Mouse (Mus musculus) forebrain, embryonic 13.5 days (tissue): Measurements from ENCODE around the gene Oas3. TPM values are rescaled to one million over a fixed set of nuclear protein-coding genes. Genes with fewer than 3 reads are reported as not detected.
"Not testable (repeated sequence)": the region's sequence is repeated elsewhere in the genome, so short reads cannot be mapped to it uniquely, and the experiment has no call there.

Experiments
- ATAC-seq: fragments of 200-750 bp; cut with Nextera tagmentation; 2 replicates; pipeline ENCODE4 v1.8.0; 2017
- H3K27ac ChIP-seq: fragments of 300-500 bp; sonication (generic); 2 replicates; pipeline ENCODE4 v1.5.1; 2015; ENCODE audit warnings: inconsistent platforms, mild to moderate bottlenecking, moderate library complexity
- H3K27me3 ChIP-seq: fragments of 300-500 bp; sonication (generic); 2 replicates; pipeline ENCODE4 v1.6.1; 2015; ENCODE audit warnings: mild to moderate bottlenecking, inconsistent platforms
- H3K36me3 ChIP-seq: fragments of 300-500 bp; sonication (generic); 2 replicates; pipeline ENCODE4 v1.6.1; 2015; ENCODE audit warnings: mild to moderate bottlenecking, inconsistent platforms; ENCODE audit not compliant: poor library complexity, severe bottlenecking
- H3K4me1 ChIP-seq: fragments of 300-500 bp; sonication (generic); 2 replicates; pipeline ENCODE4 v1.6.1; 2015; ENCODE audit warnings: inconsistent platforms
- H3K4me2 ChIP-seq: fragments of 300-500 bp; sonication (generic); 2 replicates; pipeline ENCODE4 v1.6.1; 2015; ENCODE audit warnings: inconsistent platforms, mild to moderate bottlenecking, moderate library complexity
- H3K4me3 ChIP-seq: fragments of 300-500 bp; sonication (generic); 2 replicates; pipeline ENCODE4 v1.5.1; 2015; ENCODE audit warnings: mild to moderate bottlenecking, inconsistent platforms
- H3K9ac ChIP-seq: fragments of 300-500 bp; sonication (generic); 2 replicates; pipeline ENCODE4 v1.6.1; 2015; ENCODE audit warnings: mild to moderate bottlenecking, inconsistent platforms
- H3K9me3 ChIP-seq: fragments of 300-500 bp; sonication (generic); replicated peaks from 2 replicates; pipeline ENCODE4 v1.6.1; 2016; ENCODE audit warnings: inconsistent platforms
- WGBS: fragments of 180-500 bp; shearing (Covaris S2); methylation state at CpG from one replicate; pipeline ENCODE4 v1.1.7; 2015; 5-methylcytosine and 5-hydroxymethylcytosine counted together
- polyA plus RNA-seq: library from polyadenylated mRNA; unstranded; fragments of >200 nt; fragmentation: Nextera tagmentation; extraction: Ambion mirVana; gene quantifications from 2 replicates; pipeline ENCODE4 v1.2.1, GENCODE M21; 2015

The Oas3 gene
- polyA plus RNA-seq: 0.11 and 0.17 TPM in 2 replicates

DNA sequence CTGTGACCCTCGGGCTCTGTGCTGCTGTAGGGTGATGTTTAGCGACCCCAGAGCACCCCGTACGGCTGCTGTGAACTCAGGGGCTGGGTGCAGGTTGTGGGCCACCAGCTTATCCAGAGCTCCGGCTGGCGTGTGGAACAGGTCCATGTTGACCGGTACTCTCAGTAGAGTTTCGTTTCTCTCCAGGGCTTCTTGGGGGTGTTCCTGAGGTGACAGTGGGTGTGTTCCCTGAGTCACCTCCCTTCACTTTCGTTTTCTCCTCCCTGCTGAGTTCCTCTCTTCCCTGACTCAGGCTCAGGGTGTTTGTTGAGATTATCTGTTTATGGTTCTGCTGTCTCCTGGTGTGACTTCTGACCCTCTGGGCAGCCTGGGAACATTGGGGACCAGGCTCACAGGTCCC lies at the start of gene Oas3:
Oas3 (minus strand) TSS at position 184 of the 400 bp plus-strand sequence.
- no peaks in the 10 kb centered on the region for H3K36me3 ChIP-seq
- no peak within 1 kb of the TSS for H3K9ac ChIP-seq
- no peak within 1 kb of the TSS for H3K4me3 ChIP-seq
- H3K4me2 ChIP-seq: no peak within 1 kb of the TSS
- H3K9me3 ChIP-seq: no peaks in the 10 kb centered on the region
- no peak for ATAC-seq
- no peaks in the 10 kb centered on the region for H3K4me1 ChIP-seq
- WGBS: 86% methylated on average over 9 of the region's 9 CpGs
- no peaks in the 10 kb centered on the region for H3K27me3 ChIP-seq
- H3K27ac ChIP-seq: no peak within 1 kb of the TSS

DNA sequence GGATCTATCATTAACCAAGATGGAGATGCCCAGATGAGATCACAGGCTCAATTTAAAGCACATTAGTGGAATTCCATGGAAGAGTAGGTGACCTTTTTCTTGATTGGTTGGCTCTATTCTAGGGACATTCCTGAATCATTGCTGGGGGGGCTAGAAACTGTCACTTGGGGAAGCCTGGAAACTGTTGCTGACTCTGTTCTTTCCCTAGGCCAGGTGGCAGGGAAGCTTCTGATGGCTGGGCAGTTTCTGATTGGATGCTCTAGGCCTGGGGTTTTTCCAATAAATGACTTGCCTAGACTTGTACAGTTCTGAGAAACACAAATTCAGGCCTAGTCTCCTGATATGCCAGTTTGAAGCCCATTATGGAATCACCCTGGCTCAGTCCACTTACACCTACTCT lies 41.5 kb upstream of the Oas3 start:
- Histone ChIP-seq H3K27ac (no peak overlapping the region), H3K4me3 (no peak overlapping the region), H3K36me3 (no peaks in the 10 kb centered on the region), H3K4me1 (no peaks in the 10 kb centered on the region), H3K4me2 (no peak overlapping the region), H3K27me3 (no peaks in the 10 kb centered on the region), H3K9me3 (peaks cover 23% of the 10 kb centered on the region), H3K9ac (no peak overlapping the region)
- no peak for ATAC-seq

- 68% methylated on average over 3 of the region's 3 CpGs for WGBS
- Histone ChIP-seq H3K4me1 (peaks cover 4% of the 10 kb centered on the region), H3K27me3 (no peaks in the 10 kb centered on the region), H3K27ac (no peak overlapping the region), H3K36me3 (no peaks in the 10 kb centered on the region), H3K9ac (no peak overlapping the region), H3K4me2 (no peak overlapping the region), H3K9me3 (peaks cover 20% of the 10 kb centered on the region), H3K4me3 (no peak overlapping the region)
- ATAC-seq: no peak
Measured at GRCm38 (mm10) chr5:120815949-120816348, 38.5 kb upstream of the Oas3 start.

- no peaks in the 10 kb centered on the region for H3K36me3 ChIP-seq
- H3K27ac ChIP-seq: no peak overlapping the region
- ATAC-seq: no peak
- H3K9me3 ChIP-seq: no peaks in the 10 kb centered on the region
- WGBS: 86% methylated on average over 6 of the region's 6 CpGs
- peaks cover 4% of the 10 kb centered on the region for H3K4me1 ChIP-seq
- no peaks in the 10 kb centered on the region for H3K27me3 ChIP-seq
- H3K4me2 ChIP-seq: peak overlapping the region; percentile 58; the same call in 1 of the 2 replicates
- H3K9ac ChIP-seq: no peak overlapping the region; the same call in 1 of the 2 replicates
- H3K4me3 ChIP-seq: no peak overlapping the region
Measured at GRCm38 (mm10) chr5:120813023-120813422, 35.6 kb upstream of the Oas3 start.

GRCm38 (mm10) chr5:120811951-120812819 lies 34.7 kb upstream of the Oas3 start, which contains the start of gene Oas1c:
TSS of gene Oas1c (minus strand) at chr5:120812514.
- Histone ChIP-seq H3K27me3 (no peaks in the 10 kb centered on the region), H3K4me2 (peak within 1 kb of the TSS; percentile 58), H3K9me3 (no peaks in the 10 kb centered on the region), H3K27ac (0 out of 2 replicates have a peak within 1 kb of the TSS, but pooled peaks have one; percentile 11), H3K4me3 (peak within 1 kb of the TSS; percentile 28), H3K4me1 (peaks cover 4% of the 10 kb centered on the region), H3K36me3 (no peaks in the 10 kb centered on the region), H3K9ac (peak within 1 kb of the TSS; percentile 50)
- 7% methylated on average over 18 of the region's 18 CpGs for WGBS
- peak; percentile 83 for ATAC-seq

- no peak overlapping the region for H3K27ac ChIP-seq
- 31% methylated on average over 6 of the region's 6 CpGs for WGBS
Measured at GRCm38 (mm10) chr5:120809171-120809570, 31.7 kb upstream of the Oas3 start.

DNA sequence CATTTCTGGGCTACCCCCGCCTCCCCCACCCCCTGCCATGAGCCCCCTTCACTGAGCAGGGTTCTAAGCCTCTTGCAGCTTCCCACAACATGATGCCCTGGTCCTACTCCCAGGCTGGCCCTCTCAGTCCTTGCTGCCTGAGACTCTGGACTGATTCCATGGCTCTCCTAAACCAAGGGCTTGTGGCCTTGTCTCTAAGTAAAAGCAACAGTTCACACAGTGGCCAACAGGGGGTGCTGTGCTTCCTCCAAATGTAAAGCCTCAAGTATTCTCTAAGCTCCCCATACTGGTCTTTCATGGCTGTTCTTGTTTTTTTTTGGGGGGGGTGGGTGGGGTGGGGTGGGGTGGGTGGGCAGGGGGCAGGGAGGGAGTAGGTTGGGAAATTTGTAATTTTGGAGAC lies 29.0 kb upstream of the Oas3 start:
- Histone ChIP-seq H3K9ac (no peak overlapping the region), H3K4me2 (no peak overlapping the region), H3K27ac (no peak overlapping the region), H3K4me1 (no peaks in the 10 kb centered on the region), H3K27me3 (no peaks in the 10 kb centered on the region), H3K9me3 (no peaks in the 10 kb centered on the region), H3K4me3 (no peak overlapping the region), H3K36me3 (no peaks in the 10 kb centered on the region)
- ATAC-seq: no peak
- WGBS: 78% methylated on average over 1 of the region's 1 CpGs

More at GRCm38 (mm10) chr5:120809171-120809570, 31.7 kb upstream of the Oas3 start:
- Histone ChIP-seq H3K4me3 (no peak overlapping the region), H3K27me3 (no peaks in the 10 kb centered on the region), H3K9ac (no peak overlapping the region), H3K9me3 (no peaks in the 10 kb centered on the region), H3K36me3 (no peaks in the 10 kb centered on the region), H3K4me1 (peaks cover 4% of the 10 kb centered on the region), H3K4me2 (no peak overlapping the region)
- ATAC-seq: no peak

GRCm38 (mm10) chr5:120803596-120803995 lies 26.1 kb upstream of the Oas3 start:
- H3K4me1 ChIP-seq: no peaks in the 10 kb centered on the region
- WGBS: 75% methylated on average over 2 of the region's 2 CpGs
- H3K4me3 ChIP-seq: no peak overlapping the region
- no peak overlapping the region for H3K27ac ChIP-seq
- H3K9ac ChIP-seq: no peak overlapping the region
- H3K9me3 ChIP-seq: no peaks in the 10 kb centered on the region
- H3K4me2 ChIP-seq: no peak overlapping the region
- no peaks in the 10 kb centered on the region for H3K27me3 ChIP-seq
- no peaks in the 10 kb centered on the region for H3K36me3 ChIP-seq
- no peak for ATAC-seq

DNA sequence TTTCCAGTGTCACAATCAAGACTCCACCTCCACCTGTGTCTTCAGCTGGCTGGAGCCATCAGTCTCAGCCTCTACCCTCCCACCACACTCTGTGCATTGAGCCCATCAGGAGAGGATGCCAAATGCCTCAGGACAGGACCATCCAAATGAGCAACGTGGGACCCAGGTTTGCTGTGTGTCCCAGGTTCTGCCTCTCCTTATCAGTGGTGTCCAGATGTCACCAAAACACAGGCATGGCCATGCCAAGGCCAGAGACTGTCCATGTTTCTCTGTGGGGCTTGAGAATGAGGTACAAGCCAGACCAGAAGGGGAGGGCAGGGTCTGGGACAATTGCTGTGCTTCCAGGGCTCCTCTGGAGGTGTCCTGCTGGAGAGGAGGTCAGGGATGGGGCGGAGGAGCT lies 21.5 kb upstream of the Oas3 start:
- not testable (repeated sequence) for ATAC-seq

GRCm38 (mm10) chr5:120798147-120798546 lies 20.7 kb upstream of the Oas3 start:
- H3K27ac ChIP-seq, H3K27me3 ChIP-seq, H3K36me3 ChIP-seq, H3K9me3 ChIP-seq, H3K4me2 ChIP-seq, H3K4me1 ChIP-seq, ATAC-seq, H3K9ac ChIP-seq, H3K4me3 ChIP-seq: not testable (repeated sequence)
- WGBS: 82% methylated on average over 5 of the region's 5 CpGs

More for the DNA sequence above, 21.5 kb upstream of the Oas3 start:
- H3K9me3 ChIP-seq, H3K9ac ChIP-seq, H3K27me3 ChIP-seq, H3K4me2 ChIP-seq, H3K36me3 ChIP-seq, H3K4me3 ChIP-seq, H3K27ac ChIP-seq, H3K4me1 ChIP-seq: not testable (repeated sequence)
- 63% methylated on average over 2 of the region's 2 CpGs for WGBS

DNA sequence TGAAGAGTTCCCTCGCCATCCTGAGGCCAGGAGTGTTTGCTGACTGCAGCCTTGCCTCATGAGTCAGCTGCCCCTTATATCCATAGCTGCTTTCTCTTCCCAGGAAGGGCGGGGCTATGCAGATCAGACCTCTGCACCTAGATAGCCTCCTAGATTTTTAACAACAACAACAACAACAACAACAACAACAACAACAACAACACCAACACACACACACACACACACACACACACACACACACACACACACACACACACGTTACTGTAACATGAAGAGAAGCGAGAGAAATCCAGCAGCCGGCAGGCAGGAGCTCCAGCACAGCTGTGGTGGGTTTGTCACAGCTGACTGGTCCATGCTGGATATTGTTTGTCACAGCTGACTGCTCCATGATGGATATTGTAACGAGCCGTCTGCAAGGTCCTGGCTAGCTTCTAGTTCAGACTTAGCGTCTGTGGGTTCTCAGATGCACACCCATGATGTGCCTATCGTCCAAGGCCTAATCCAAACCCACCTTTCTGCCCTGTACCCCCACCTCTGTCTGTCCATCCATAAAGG lies 18.1 kb upstream of the Oas3 start, which contains the start of gene Oas1e:
Oas1e (minus strand) TSS at position 51 of the 555 bp plus-strand sequence.
- WGBS: 58% methylated on average over 9 of the region's 9 CpGs
- H3K9ac ChIP-seq, H3K4me3 ChIP-seq, H3K27me3 ChIP-seq, H3K9me3 ChIP-seq, ATAC-seq, H3K4me1 ChIP-seq, H3K36me3 ChIP-seq, H3K27ac ChIP-seq, H3K4me2 ChIP-seq: not testable (repeated sequence)

DNA sequence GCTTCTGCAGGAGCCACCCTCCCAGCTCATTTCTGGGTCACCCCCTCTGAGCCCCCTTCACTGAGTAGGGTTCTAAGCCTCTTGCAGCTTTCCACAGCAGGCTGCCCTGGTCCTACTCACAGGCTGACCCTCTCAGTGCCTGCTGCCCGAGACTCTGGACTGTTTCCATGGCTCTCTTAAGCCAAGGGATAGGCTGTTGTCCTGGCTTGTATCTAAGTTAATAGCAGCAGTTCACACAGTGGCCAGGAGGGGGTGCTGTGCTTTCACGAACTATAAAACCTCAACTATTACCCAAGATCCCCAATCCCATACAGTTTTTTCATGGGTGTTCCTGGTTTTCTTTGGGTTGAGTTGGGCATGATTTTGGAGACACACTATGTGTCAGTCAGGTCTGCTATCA lies 15.6 kb upstream of the Oas3 start:
- H3K27me3 ChIP-seq: no peaks in the 10 kb centered on the region
- no peaks in the 10 kb centered on the region for H3K4me1 ChIP-seq
- 24% methylated on average over 2 of the region's 2 CpGs for WGBS
- ATAC-seq: no peak
- no peaks in the 10 kb centered on the region for H3K9me3 ChIP-seq
- no peak overlapping the region for H3K9ac ChIP-seq
- H3K36me3 ChIP-seq: no peaks in the 10 kb centered on the region
- no peak overlapping the region for H3K4me3 ChIP-seq
- H3K27ac ChIP-seq: no peak overlapping the region
- H3K4me2 ChIP-seq: no peak overlapping the region
